Mouse (Mus musculus) brain, embryonic 18.5 days (tissue): ENCODE measurements around the gene Ntn5.
A peak's percentile ranks its signal among the peaks of the same experiment; 100 is the strongest.

Experiments
- DNase-seq: peaks from one replicate; pipeline ENCODE4 v3.0.0-alpha.2; 2012; ENCODE audit warnings: low read depth, low spot score

Gene Ntn5

DNA sequence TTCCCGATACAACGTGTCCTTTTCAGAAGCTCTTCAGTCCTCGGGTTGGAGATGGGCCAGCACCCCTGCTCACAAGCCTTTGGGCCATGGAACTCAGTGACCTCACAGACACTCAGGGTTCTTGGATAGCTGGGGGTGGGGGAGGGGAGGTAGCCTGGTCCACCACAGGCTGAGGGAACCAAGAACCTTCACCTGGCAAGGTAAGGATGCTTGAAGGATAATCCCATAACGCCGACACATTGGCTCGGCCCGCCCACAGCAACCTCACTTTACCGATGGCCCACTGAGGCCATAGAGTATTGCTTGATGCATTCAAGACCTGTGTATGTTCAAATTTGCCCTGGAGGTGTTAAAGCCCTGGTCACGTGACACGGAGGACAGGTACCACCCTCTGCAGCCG is 41.9 kb downstream of the Ntn5 start, which contains the start of gene Spaca4:
TSS of gene Spaca4 (minus strand) at position 101 of the 400 bp plus-strand sequence.
- no peak for DNase-seq

DNA sequence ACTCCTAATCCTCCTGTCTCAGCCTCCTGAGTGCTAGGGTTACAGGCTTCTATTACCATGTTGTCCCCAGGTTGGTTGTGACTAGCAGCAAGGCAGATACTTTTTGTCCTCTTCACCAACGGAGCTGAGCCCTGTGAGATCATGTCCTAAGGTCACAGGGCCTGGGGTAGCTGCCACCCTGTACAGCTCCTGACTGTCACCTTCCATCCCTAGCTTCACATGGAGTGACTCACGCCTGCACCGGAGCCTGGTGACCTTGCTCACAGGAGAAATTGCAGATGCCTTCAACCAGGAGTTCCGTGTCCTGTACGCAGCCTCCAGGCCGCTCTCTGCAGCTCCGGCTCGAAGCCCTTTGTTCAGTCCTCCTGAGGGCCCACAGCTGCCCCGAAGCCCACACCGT is 42.6 kb downstream of the Ntn5 start:
- no peak for DNase-seq

DNA sequence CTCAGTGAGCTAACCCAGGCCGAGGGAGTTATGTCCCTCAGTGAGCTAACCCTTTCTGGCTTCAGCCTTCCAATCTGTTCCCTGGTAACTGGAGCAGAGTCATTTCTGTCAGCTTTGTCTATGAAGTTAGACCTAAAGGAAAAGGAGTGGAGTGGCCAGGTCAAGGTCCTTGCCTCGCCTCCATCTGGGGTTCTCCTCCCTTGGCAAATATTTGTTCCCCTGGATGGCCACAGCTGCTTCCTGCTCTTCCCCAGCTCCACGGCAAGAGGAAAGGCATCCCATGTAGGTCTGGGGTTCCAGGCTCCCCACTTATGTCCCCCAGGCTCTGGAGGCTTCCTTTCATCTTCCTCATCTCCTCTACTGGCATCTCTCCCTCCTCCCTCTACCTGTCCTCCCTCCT is 43.8 kb downstream of the Ntn5 start:
- no peak for DNase-seq

DNA sequence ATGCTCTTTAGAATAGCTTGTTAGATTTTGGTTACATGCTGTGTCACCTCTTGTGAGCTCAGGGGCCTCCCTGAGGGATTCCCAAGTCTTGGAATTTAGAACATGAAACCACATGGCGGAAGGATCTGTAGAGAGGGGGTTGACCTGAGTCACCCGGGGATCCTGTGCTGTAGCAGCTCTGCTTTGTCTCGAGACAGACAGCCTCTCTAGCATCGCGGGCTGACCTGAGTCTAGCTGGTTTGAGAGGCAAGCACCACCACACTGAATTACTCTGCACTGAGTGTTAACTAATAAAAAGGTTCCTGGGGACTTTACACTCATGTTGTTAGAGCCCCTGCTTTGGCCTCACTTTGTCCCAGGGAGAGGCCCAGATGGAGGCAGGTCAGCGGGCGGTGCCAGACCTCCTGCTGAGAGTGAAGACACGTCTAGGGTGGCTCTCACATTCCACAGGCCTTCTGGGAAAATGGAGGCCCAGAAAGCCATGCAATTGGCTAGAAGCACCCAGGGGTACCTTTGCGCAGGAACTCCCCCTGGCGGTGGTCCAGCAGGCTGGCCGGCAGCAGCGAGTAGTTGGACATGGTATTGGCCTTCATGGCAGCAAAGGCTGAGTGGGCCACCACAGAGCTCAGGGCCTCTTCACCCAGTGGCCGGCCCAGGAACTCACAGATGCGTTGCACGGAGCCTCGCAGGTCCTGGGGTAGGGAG is 47.1 kb downstream of the Ntn5 start:
- DNase-seq = no peak

DNA sequence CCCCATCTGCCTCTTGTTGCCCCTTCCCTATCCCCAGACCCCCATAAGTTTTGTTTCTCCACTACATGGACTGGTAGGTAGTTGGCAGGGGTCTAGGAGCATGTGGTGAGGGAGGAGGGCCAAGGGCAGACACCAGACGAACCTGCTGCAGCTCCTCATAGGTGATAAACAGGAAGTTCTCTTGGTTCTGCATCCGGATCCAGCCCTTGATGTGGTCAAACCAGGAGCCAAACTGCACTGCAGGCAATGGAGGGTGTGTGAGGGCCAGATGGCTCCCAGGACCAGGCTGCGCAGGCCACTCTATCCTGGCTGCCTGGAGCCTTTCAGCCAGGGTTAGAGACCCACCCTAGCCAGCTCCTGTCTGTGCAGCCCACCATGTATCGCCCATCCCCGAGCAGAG is 49.7 kb downstream of the Ntn5 start:
- no peak for DNase-seq

DNA sequence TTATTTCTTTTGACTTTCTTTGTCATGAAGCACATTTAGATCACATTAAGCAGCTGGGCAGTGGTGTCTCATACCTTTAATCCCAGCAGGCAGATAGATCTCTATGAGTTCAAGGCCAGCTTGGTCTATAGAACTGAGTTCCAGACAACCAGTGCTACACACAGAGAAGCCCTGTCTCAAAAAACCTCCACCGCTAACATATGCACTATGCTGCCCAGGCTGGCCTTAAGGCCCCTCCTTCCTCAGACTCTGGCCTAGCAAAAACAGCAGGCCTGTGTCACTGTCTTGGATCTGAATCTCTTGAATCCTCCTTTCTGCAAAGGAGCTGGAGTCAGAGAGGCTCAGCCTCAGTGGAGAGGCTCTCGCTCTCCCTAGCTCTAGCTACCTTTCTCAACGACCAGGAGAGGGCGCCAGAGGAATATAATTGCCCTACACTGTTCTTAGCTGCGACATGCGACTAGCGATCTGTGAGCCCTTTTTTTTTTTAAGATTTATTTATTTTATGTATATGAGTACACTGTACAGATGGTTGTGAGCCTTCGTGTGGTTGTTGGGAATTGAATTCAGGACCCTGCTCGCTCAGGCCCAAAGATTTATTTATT is 55.4 kb downstream of the Ntn5 start:
- peak; percentile 73 for DNase-seq

DNA sequence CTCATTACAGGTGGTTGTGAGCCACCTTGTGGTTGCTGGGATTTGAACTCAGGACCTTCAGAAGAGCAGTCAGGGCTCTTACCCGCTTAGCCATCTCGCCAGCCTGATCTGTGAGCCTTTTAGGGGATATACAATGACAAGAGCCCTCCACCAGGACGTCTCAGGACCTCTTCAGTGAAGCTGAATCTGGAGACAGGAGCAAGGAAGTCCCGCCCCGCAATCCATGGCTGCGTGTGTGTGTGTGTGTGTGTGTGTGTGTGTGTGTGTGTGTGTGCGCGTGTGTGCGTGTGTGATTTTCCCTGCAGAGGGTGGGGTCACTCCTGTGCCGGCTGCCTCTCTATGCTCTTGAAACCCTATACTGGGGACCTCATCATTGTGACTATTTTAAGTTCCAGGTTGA is 56.0 kb downstream of the Ntn5 start:
- DNase-seq = no peak

DNA sequence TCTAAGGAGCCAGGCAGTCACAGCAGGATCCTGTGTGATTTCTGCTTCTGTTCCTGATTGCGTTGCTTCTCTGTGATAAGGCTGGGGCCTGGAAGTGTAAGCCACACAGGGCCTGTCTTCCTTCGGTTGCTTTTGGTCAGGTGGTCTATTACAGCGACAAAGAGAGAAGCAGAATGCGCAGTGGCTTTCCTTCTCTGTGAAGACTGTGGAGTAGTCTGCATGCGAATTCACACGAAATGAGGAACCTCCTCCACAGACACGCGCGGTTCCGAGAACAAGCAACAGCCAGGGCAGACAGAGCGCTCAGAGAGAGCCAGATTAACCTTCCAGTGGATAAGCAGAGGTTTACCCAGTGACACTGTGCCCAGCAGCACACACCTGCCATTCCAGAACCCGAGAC is 57.5 kb downstream of the Ntn5 start:
- no peak for DNase-seq

DNA sequence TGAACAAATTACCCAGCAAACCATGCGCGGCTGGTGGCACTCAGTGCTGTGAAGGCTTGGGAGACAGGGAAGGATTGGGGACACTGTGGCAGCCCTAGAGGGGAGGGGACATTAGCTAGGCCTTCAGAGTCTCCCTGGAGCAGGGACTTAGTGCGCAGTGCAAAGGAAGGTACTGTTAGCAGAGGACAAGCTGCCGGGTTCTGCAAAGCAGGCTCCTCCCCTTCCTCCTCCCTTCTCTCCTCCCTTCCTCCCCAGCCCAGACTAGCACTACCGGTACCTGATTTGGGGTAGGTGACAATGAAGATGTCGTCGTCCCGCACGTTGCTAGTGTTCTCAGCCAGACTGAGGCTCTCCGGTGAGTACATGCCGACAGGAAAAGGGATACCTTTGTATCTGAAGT is 58.0 kb downstream of the Ntn5 start:
- no peak for DNase-seq

DNA sequence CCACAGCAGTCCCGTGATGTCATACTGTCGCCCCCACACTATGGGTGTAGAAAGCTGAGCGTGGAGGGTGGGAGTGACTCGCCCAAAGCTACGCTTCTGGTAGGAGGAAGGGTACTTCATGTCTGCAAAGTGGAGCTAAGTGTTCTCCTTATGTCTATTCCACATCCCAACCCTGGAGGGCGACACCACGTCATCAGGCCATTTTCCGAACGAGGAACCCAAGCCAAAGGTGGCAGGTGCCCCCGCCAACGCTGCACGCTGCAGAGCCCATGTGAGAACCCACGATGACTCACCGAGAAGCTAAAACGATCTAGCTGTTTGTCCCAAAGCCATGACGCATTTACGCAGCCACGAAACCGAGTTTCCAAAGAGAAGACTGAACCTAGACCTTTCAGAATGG is 58.5 kb downstream of the Ntn5 start:
- DNase-seq = no peak
